Mouse (Mus musculus): ENCODE data around the gene Pdgfd.

GRCm38 (mm10) chr9:6276395-6276794, 108.0 kb downstream of the Pdgfd start:
- no peak for TF ChIP-seq CTCF (IDR thresholded peaks at IDR 0.05; ENCODE audit: low read depth)
- TF ChIP-seq EP300 (IDR thresholded peaks at IDR 0.05; ENCODE audit: low read depth) = no peak
